Mouse (Mus musculus) heart, adult 2 months (tissue): Measurements from ENCODE around the gene Mmp25.

Source experiments
- CTCF ChIP-seq: fragments of 200-600 bp; IDR thresholded peaks from 2 replicates; pipeline ENCODE4 v1.8.1; 2022; ENCODE audit warnings: antibody characterized with exemption, mild to moderate bottlenecking, moderate library complexity
- POLR2A ChIP-seq: fragments of 200-500 bp; IDR thresholded peaks from 2 replicates; pipeline ENCODE4 v1.6.1; 2011; ENCODE audit warnings: mild to moderate bottlenecking, low read depth, low read length, control low read depth; ENCODE audit not compliant: insufficient read depth

- TF ChIP-seq CTCF (no peak), POLR2A (no peak)
Measured at GRCm38 (mm10) chr17:23599605-23600063, 45.4 kb downstream of the Mmp25 start.
